Mouse (Mus musculus) limb, embryonic 13.5 days (tissue): ENCODE measurements around the gene Pdgfd. TPM values are rescaled to one million over a fixed set of nuclear protein-coding genes. Genes with fewer than 3 reads are reported as not detected.

Experiments used
- ATAC-seq: fragments of 200-750 bp; cut with Nextera tagmentation; 2 replicates; pipeline ENCODE4 v1.8.0; 2017; ENCODE audit warnings: low read depth, moderate number of reproducible peaks, moderate TSS enrichment; ENCODE audit not compliant: low FRiP score
- H3K27ac ChIP-seq: fragments of 300-500 bp; sonication (generic); 2 replicates; pipeline ENCODE4 v1.5.1; 2015; ENCODE audit warnings: inconsistent platforms, mild to moderate bottlenecking, moderate library complexity
- H3K27me3 ChIP-seq: fragments of 300-500 bp; sonication (generic); 2 replicates; pipeline ENCODE4 v1.6.1; 2015; ENCODE audit warnings: mild to moderate bottlenecking, inconsistent platforms
- H3K36me3 ChIP-seq: fragments of 300-500 bp; sonication (generic); 2 replicates; pipeline ENCODE4 v1.6.1; 2015; ENCODE audit warnings: inconsistent platforms, mild to moderate bottlenecking, moderate library complexity
- H3K4me1 ChIP-seq: fragments of 300-500 bp; sonication (generic); 2 replicates; pipeline ENCODE4 v1.6.1; 2015; ENCODE audit warnings: inconsistent platforms
- H3K4me2 ChIP-seq: fragments of 300-500 bp; sonication (generic); replicated peaks from 2 replicates; pipeline ENCODE4 v1.6.1; 2015; ENCODE audit warnings: inconsistent platforms, mild to moderate bottlenecking, moderate library complexity
- H3K4me3 ChIP-seq: fragments of 300-500 bp; sonication (generic); 2 replicates; pipeline ENCODE4 v1.5.1; 2015; ENCODE audit warnings: moderate library complexity, mild to moderate bottlenecking, inconsistent platforms
- H3K9ac ChIP-seq: fragments of 300-500 bp; sonication (generic); 2 replicates; pipeline ENCODE4 v1.6.1; 2015; ENCODE audit warnings: mild to moderate bottlenecking, inconsistent platforms
- H3K9me3 ChIP-seq: fragments of 300-500 bp; sonication (generic); 2 replicates; pipeline ENCODE4 v1.6.1; 2016; ENCODE audit warnings: inconsistent platforms
- WGBS: fragments of 180-500 bp; shearing (Covaris S2); methylation state at CpG from one replicate; pipeline ENCODE4 v1.1.7; 2015; 5-methylcytosine and 5-hydroxymethylcytosine counted together
- polyA plus RNA-seq: library from polyadenylated mRNA; unstranded; fragments of >200 nt; fragmentation: Nextera tagmentation; extraction: Ambion mirVana; gene quantifications from 2 replicates; pipeline ENCODE4 v1.2.1, GENCODE M21; 2015

The Pdgfd gene
- polyA plus RNA-seq, 1 experiment from 2014 or later, result 11.0 TPM

DNA sequence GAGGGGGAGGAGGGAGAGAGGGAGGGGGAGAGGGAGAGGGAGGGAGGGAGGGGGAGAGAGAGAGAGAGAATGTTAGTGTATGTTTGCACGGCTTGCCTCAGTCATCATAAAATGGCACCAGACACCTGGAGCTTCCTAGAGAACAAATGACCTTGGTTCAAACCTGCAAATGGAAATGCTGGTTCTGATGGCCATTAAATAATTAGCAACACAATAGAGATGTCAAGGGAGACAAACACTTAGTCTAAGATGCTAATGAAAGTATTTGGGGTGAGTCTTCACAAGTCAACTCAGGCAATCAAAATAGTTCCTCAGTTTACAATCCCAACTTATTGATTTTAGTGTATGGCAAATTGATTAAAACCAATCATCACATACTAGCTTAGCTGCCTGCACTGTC lies 198.2 kb downstream of the Pdgfd start:
- H3K9ac ChIP-seq, result no peak overlapping the region
- H3K36me3 ChIP-seq, result no peaks in the 10 kb centered on the region
- WGBS, result 43% methylated on average over 1 of the region's 1 CpGs
- no peak overlapping the region for H3K4me2 ChIP-seq
- no peaks in the 10 kb centered on the region for H3K27me3 ChIP-seq
- H3K4me3 ChIP-seq, result no peak overlapping the region
- H3K27ac ChIP-seq, result no peak overlapping the region
- no peak for ATAC-seq
- no peaks in the 10 kb centered on the region for H3K4me1 ChIP-seq
- no peaks in the 10 kb centered on the region for H3K9me3 ChIP-seq

DNA sequence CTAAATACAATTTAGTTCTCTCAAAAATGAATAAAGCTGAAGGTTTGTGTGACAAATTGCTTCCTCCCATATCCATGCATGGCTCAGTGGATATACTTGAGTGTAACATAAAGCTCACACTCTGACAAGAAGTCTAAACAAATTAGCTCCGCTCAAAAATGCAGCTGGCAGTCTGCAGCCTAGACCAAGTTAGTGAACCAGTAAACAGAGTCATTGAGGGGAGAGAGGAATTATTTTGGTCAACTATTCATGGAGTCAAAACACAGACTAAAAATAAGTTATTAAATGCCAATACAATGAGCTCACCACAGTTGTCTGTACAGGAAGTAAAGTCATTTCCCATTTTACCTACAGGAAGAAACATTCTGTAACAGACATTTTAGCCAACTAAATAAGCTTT lies 233.4 kb downstream of the Pdgfd start:
- ATAC-seq, result no peak

DNA sequence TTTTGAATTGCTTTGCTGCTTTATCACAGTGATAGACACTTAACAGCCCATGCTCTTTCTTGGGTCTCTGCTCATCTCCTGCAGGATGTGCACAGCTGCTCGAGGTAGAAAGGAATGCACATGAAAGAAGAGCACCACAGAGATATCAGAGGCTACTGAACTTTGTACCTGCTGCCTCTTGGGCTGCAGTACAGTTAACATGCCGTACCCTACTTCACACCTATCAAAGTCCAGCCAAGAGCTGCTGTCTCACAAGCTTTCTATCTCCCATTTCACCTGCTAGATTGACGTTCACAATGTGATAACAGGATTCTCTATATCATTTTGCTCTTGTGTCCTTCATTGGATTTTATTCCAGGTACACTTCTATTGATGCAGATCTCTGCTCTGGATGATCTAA lies 238.2 kb downstream of the Pdgfd start:
- H3K4me1 ChIP-seq, result no peaks in the 10 kb centered on the region
- no peak overlapping the region for H3K4me3 ChIP-seq
- H3K4me2 ChIP-seq, result no peak overlapping the region
- no peaks in the 10 kb centered on the region for H3K9me3 ChIP-seq
- no peaks in the 10 kb centered on the region for H3K27me3 ChIP-seq
- H3K9ac ChIP-seq, result no peak overlapping the region
- ATAC-seq, result no peak
- no peak overlapping the region for H3K27ac ChIP-seq
- 71% methylated on average over 3 of the region's 3 CpGs for WGBS
- H3K36me3 ChIP-seq, result no peaks in the 10 kb centered on the region

More for the DNA sequence above, 233.4 kb downstream of the Pdgfd start:
- no peaks in the 10 kb centered on the region for H3K27me3 ChIP-seq
- no peaks in the 10 kb centered on the region for H3K9me3 ChIP-seq
- no peaks in the 10 kb centered on the region for H3K36me3 ChIP-seq
- no peak overlapping the region for H3K4me3 ChIP-seq
- WGBS, result 67% methylated on average over 1 of the region's 1 CpGs
- no peak overlapping the region for H3K4me2 ChIP-seq
- H3K27ac ChIP-seq, result no peak overlapping the region
- H3K9ac ChIP-seq, result no peak overlapping the region
- H3K4me1 ChIP-seq, result no peaks in the 10 kb centered on the region

DNA sequence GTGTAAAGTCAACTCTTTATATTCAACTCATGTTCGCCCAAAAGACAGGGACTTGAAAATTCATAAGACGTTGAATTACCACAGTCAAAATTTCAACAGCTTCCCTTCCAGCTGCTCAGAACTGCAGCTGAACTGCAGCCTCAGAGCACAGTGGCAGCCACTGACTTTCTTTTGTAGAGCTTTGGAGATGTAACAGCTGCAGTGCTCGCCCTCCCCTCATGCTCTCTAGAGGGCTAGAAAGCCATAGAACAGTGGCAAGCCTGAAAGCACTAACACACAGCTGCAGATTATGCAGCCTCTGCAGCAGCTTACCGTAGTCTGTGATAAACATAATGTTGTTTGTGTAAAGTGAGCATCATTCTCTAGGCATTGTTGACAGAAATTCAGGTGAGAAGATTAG lies 239.6 kb downstream of the Pdgfd start:
- no peaks in the 10 kb centered on the region for H3K27me3 ChIP-seq
- ATAC-seq, result peak; percentile 59; the same call in 1 of the 2 replicates
- H3K27ac ChIP-seq, result no peak overlapping the region
- H3K4me1 ChIP-seq, result no peaks in the 10 kb centered on the region
- H3K4me2 ChIP-seq, result no peak overlapping the region
- WGBS, result 48% methylated on average over 4 of the region's 4 CpGs
- no peaks in the 10 kb centered on the region for H3K9me3 ChIP-seq
- H3K9ac ChIP-seq, result no peak overlapping the region
- no peaks in the 10 kb centered on the region for H3K36me3 ChIP-seq
- no peak overlapping the region for H3K4me3 ChIP-seq

DNA sequence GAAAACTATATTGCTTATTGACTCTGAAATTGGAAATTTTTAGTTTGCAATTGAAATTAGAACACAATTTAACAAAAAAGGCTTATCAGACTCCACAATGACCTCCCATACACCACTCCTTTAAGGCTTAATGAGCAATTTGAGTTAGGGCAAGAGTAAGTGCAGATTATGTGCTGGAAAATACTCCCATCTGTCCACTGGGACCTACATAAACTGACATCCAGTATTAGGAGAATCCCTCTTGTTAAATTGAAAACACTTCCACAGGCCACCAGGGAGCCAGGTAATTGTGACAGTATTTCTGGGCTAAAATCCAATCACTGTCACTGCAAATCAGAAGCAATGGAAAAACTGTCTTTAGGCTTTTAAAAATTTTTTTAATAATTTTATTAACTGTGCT lies 256.2 kb downstream of the Pdgfd start:
- H3K27me3 ChIP-seq, result no peaks in the 10 kb centered on the region
- no peaks in the 10 kb centered on the region for H3K36me3 ChIP-seq
- ATAC-seq, result no peak
- H3K4me3 ChIP-seq, result no peak overlapping the region
- no peak overlapping the region for H3K27ac ChIP-seq
- H3K9ac ChIP-seq, result no peak overlapping the region
- no peak overlapping the region for H3K4me2 ChIP-seq
- H3K4me1 ChIP-seq, result no peaks in the 10 kb centered on the region
- no peaks in the 10 kb centered on the region for H3K9me3 ChIP-seq

Other genes starting within 250 kb of the Pdgfd start
- gene Ddi1, start 101.3 kb downstream of the Pdgfd start, polyA plus RNA-seq, result 0.06 and 0.08 TPM in 2 replicates